Mouse (Mus musculus): ENCODE measurements around the gene Apobec2.
"Not testable (repeated sequence)": the region's sequence is repeated elsewhere in the genome, so short reads cannot be mapped to it uniquely, and the experiment has no call there.

Apobec2 gene

GRCm38 (mm10) chr17:48432158-48432980 lies at the start of gene Apobec2:
TSS of gene Apobec2 (minus strand) at chr17:48432930.
- no peak for DNase-seq (ENCODE audit: low read depth, low spot score)

GRCm38 (mm10) chr17:48479952-48480351 lies 47.2 kb upstream of the Apobec2 start:
- no peak for DNase-seq (ENCODE audit: low read depth, low spot score)

GRCm38 (mm10) chr17:48475444-48475843 lies 42.7 kb upstream of the Apobec2 start:
- no peak for DNase-seq (ENCODE audit: low read depth, low spot score)

DNA sequence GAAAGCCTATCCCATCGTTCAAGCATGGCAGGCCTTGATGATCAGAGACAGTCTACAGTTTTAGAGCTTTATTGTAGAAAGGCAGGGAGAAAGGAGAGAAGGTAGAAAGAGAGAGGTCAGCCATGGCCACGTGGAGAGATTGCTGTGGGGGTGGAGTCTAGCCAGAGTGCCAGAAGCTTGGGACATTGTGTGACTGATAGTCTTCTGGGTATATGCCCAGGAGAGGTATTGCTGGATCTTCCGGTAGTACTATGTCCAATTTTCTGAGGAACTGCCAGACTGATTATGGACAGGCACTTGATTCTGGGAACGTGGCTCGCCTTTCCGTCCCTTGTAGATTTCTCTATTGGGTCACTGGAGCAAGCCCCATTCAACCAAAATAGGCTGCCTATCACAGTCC lies 41.6 kb upstream of the Apobec2 start:
- DNase-seq (ENCODE audit: low read depth, low spot score) = not testable (repeated sequence)

DNA sequence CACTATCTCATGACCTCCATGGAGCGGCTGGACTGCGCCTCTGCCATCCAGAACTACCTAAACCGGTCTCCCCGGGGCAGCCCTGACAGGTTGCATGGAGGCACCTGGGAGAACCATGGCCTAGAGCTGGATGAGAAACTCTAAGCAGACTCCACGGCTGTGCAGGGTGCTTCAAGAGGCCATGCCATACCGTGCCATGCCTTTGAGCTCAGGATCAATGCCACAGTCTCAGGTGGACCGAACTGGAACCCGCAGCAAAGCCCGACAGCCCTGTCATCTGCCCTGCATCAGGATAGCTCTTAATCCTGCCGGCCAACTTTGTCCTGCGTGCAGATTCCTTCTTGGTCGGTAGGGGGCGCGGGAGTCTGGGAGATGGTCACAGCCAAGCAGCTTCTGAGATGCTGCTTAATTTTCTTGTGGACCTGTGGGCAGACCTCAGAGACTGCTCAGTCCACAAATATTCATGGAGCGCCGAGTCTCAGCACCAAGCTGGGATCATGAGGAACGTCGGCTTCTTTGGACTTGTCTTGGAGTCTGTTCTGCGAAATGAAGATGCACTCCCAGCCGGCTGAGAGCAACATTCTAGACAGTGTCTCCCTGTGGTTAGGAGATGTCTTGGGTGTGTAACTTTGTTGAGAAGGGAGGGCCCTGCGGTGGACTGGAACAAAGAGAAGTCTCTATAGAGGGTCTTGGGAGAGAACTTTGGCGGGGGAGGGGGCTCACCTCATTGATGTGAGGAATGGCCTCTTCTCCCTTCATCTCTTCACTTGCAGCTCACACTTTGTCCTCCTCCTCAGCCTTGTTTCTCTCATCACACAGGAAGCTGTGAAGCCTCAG lies 34.9 kb upstream of the Apobec2 start:
- DNase-seq (ENCODE audit: low read depth, low spot score) = peak; percentile 73

- DNase-seq (ENCODE audit: low read depth, low spot score) = no peak
These were observed 34.2 kb upstream of the Apobec2 start for GRCm38 (mm10) chr17:48466769-48467394.

DNA sequence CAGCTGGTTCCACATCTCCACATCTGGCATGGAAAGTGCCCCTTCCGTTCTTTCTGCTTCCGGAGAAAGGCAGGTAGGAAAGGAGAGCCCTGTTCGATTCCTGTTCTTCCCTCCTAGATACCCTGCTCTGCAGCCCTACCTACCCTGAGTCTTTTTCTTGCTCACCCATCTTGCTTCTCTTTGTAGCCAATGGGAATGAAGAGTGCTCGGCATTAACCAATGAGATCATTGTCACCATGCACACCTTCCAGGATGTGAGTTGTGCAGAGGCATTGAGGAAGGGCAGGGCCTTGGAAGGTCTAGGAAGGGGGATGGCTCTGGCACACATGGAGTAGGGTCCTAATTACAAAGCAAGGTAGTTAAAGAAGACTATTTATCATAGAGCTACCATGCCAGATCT lies 30.7 kb upstream of the Apobec2 start:
- DNase-seq (ENCODE audit: low read depth, low spot score) = no peak

- no peak for DNase-seq (ENCODE audit: low read depth, low spot score)
These were observed 29.4 kb upstream of the Apobec2 start for GRCm38 (mm10) chr17:48462096-48462495.

GRCm38 (mm10) chr17:48457971-48458653 lies 25.4 kb upstream of the Apobec2 start:
- DNase-seq (ENCODE audit: low read depth, low spot score) = no peak

- no peak for DNase-seq (ENCODE audit: low read depth, low spot score)
These were observed 23.2 kb upstream of the Apobec2 start for GRCm38 (mm10) chr17:48455955-48456354.

GRCm38 (mm10) chr17:48454688-48455087 lies 22.0 kb upstream of the Apobec2 start, which contains the start of gene Unc5cl:
TSS of gene Unc5cl (plus strand) at chr17:48454901.
- DNase-seq (ENCODE audit: low read depth, low spot score) = no peak

DNA sequence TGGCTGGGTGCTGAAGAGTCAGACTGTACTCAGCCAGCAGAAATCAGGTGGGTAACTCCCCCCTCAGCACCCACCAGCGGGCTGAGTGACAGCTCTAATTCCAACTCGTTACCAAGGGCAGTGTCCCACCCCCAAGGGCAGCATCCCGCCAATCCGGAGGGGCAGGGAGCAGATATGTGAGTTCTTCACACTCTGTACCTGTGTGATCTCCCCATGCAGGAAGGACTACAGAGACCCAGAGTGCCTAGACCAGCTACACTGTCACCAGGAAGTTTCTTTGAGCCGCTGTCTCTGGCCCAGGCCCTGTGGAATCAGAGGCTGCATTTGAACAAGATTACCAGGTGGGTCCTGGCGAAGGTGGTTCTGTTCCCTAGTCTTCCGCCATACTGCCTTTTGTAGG lies 21.5 kb upstream of the Apobec2 start:
- no peak for DNase-seq (ENCODE audit: low read depth, low spot score)

DNA sequence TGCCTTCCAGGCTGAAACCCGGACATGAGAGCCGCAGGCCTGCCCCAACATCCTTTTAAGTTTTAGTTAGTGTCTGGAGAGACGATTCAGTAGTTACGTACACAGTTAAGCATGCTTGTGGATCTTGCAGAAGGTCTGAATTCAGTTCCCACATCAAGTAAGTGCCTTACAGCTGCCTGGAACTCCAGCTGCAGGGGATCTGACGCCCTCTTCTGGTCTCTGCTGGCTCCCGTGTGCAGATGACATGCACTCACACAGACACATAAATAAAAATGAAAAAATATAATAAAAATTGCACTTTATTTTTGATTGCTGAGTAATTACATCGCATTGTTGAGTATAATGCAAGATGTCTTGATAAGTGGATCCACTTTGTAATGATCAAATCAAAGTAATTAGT lies 20.8 kb upstream of the Apobec2 start:
- no peak for DNase-seq (ENCODE audit: low read depth, low spot score)

DNA sequence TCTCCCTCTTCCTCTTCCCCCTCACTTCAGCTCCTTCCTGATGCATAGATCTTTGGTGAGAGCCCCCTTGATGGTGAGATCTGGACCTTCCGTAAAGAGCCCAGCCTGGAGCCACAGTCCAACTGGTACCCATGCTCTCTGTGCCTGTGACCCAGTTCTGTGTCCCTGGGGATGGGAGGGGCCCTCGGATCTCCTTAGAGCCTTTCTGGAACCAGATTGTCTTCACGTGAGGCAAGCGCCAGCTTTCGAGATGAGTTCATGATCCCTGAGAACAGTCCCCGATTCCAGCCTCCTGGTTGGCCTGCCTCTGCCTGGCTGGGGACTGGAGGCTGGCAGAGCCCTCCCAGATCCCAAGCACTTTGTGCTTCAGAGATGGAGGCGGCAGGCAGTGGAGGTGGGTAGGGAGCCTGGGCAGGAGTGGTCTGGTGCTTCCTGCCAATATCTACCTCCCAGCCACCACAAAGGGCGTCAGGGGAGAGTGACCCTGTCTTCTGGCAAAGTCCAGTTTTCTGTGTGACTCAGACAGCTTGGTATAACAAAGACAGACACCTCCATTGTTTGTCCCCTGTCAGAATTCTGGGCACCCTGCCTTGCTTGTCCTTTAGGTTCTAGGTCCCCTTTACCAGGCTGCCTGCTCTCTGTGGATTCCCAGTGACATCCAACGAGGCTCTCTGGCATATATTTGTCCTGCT lies 19.2 kb upstream of the Apobec2 start:
- DNase-seq (ENCODE audit: low read depth, low spot score) = peak; percentile 34

DNA sequence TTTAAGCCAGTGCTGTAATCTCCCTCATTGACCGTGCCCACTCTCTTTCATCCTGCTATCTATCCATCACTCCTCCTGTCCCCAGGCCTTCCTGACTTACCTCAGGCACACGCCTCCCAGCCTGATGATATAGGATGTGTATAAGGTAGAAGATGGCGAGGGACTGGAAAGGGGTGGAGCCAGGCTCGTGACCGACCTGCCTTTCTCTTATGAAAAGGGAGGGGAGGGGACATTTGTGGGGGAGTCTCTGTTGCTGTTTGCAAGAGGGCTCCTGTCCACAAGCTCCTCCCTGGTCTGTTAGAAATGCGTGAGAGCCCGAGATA lies 18.6 kb upstream of the Apobec2 start, which contains the start of gene Tspo2:
TSS of gene Tspo2 (minus strand) at position 170 of the 323 bp plus-strand sequence.
- DNase-seq (ENCODE audit: low read depth, low spot score) = no peak

- DNase-seq (ENCODE audit: low read depth, low spot score) = no peak
These were observed 18.1 kb upstream of the Apobec2 start for GRCm38 (mm10) chr17:48450666-48451352.

DNA sequence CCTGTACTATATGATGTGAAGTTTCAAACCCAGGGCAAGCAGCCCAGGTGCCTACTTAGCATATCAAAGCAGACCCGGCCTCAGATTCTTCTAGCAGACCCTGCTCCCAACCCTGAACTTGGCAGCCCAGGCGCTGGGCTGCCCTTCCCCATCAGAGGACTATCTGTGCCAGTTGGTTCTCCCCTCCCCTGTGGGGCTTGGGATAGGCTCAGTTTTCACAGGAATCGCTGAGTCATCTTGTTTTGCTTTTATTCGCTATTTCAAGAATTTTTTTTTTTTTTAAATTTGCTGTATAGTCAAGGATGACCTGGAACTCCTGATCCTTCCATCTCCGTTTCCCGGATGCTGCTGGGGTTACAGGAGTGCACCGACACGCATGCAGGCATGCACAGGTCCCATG lies 14.9 kb upstream of the Apobec2 start:
- DNase-seq (ENCODE audit: low read depth, low spot score) = peak; percentile 27

GRCm38 (mm10) chr17:48443542-48444145 lies 10.9 kb upstream of the Apobec2 start:
- no peak for DNase-seq (ENCODE audit: low read depth, low spot score)

DNA sequence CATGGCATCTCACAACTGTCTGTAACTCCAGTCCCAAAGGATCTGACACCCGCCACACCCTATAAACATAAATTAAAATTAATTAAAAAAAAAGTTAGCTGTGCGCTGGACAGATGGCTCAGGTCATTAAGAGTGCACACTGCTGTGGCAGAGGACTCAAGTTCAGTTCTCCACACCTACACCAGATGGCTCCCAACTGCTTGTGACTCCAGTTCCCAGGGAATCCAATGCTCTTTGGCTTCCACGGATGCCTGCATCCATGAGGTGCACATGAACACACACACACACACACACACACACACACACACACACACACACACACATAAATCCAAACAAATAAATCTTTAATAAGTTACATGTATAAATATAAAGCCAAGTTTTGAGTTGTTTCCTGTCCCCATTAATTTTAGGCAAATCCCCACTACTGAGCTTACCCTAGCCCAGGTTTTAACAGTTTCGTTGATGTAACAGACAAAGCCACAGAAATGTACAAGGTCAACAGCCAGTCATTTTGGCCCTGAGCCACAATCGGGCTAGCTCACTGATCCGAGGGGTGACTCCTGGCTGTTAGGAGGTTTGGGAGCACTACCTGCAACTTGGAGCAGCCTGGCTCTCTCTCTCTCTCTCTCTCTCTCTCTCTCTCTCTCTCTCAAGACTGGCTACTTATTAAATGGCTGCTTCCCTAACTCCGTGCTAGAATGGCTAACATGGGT lies 10.2 kb upstream of the Apobec2 start:
- DNase-seq (ENCODE audit: low read depth, low spot score) = peak; percentile 17

All from 3T3-L1 (cell line).